Mouse (Mus musculus) thymus, adult 2 months (tissue): Measurements from ENCODE around the gene Flnb.

Experiments
- CTCF ChIP-seq: fragments of 200-500 bp; IDR thresholded peaks from 2 replicates; pipeline ENCODE4 v1.5.1; 2012; ENCODE audit warnings: mild to moderate bottlenecking, control low read depth, low read length, moderate library complexity, borderline replicate concordance; ENCODE audit not compliant: control insufficient read depth, poor library complexity, insufficient read depth; ENCODE audit errors: extremely low read depth
- POLR2A ChIP-seq: fragments of 200-500 bp; IDR thresholded peaks from 2 replicates; pipeline ENCODE4 v1.6.1; 2012; ENCODE audit warnings: mild to moderate bottlenecking, low read length, control low read depth, moderate library complexity; ENCODE audit not compliant: control insufficient read depth, poor library complexity, insufficient read depth; ENCODE audit errors: extremely low read depth

- TF ChIP-seq CTCF (no peak), POLR2A (no peak)
Measured at GRCm38 (mm10) chr14:7804558-7804905, 13.2 kb upstream of the Flnb start.
